Mouse (Mus musculus) midbrain, embryonic 14.5 days (tissue): Measurements from ENCODE around the gene Slco3a1. TPM values are rescaled to one million over a fixed set of nuclear protein-coding genes. Genes with fewer than 3 reads are reported as not detected.
"Not testable (repeated sequence)": the region's sequence is repeated elsewhere in the genome, so short reads cannot be mapped to it uniquely, and the experiment has no call there.

Experiments used
- ATAC-seq: fragments of 200-750 bp; cut with Nextera tagmentation; 2 replicates; pipeline ENCODE4 v1.8.0; 2017; ENCODE audit warnings: moderate number of reproducible peaks, moderate library complexity; ENCODE audit not compliant: low FRiP score, low TSS enrichment
- DNase-seq: peaks from one replicate; pipeline ENCODE4 v3.0.0-alpha.2; 2015
- H3K27ac ChIP-seq: fragments of 300-500 bp; sonication (generic); replicated peaks from 2 replicates; pipeline ENCODE4 v1.5.1; 2014; ENCODE audit warnings: mild to moderate bottlenecking, low read depth, low read length, moderate library complexity
- H3K27me3 ChIP-seq: fragments of 300-500 bp; sonication (generic); 2 replicates; pipeline ENCODE4 v1.6.1; 2014; ENCODE audit warnings: low read length, control low read depth, mixed read lengths; ENCODE audit not compliant: control insufficient read depth, insufficient read depth
- H3K36me3 ChIP-seq: fragments of 300-500 bp; sonication (generic); 2 replicates; pipeline ENCODE4 v1.6.1; 2014; ENCODE audit warnings: low read length, control low read depth; ENCODE audit not compliant: control insufficient read depth, insufficient read depth
- H3K4me1 ChIP-seq: fragments of 300-500 bp; sonication (generic); 2 replicates; pipeline ENCODE4 v1.6.1; 2014; ENCODE audit warnings: mild to moderate bottlenecking, antibody characterized with exemption, low read length, control low read depth; ENCODE audit not compliant: control insufficient read depth, insufficient read depth
- H3K4me2 ChIP-seq: fragments of 300-500 bp; sonication (generic); 2 replicates; pipeline ENCODE4 v1.6.1; 2014; ENCODE audit warnings: mild to moderate bottlenecking, low read length, moderate library complexity
- H3K4me3 ChIP-seq: fragments of 300-500 bp; sonication (generic); replicated peaks from 2 replicates; pipeline ENCODE4 v1.5.1; 2014; ENCODE audit warnings: low read depth, low read length
- H3K9ac ChIP-seq: fragments of 300-500 bp; sonication (generic); replicated peaks from 2 replicates; pipeline ENCODE4 v1.6.1; 2014; ENCODE audit warnings: mild to moderate bottlenecking, low read length, moderate library complexity
- H3K9me3 ChIP-seq: fragments of 300-500 bp; sonication (generic); 2 replicates; pipeline ENCODE4 v1.6.1; 2016; ENCODE audit warnings: low read length, control low read depth, mixed read lengths; ENCODE audit not compliant: control insufficient read depth
- WGBS: fragments of 180-500 bp; shearing (Covaris S2); extraction: QIAGEN DNeasy Blood & Tissue Kit; methylation state at CpG from one replicate; pipeline ENCODE4 v1.1.7; 2014; 5-methylcytosine and 5-hydroxymethylcytosine counted together
- polyA plus RNA-seq: library from polyadenylated mRNA; unstranded; fragments of >200 nt; fragmentation: Nextera tagmentation; extraction: Ambion mirVana; gene quantifications from 2 replicates; pipeline ENCODE4 v1.2.1, GENCODE M21; 2014

Slco3a1 gene
- polyA plus RNA-seq, 1 experiment from 2014 or later, result 18.9 TPM

- WGBS, result 70% methylated on average over 9 of the region's 9 CpGs
- no peak for ATAC-seq
- Histone ChIP-seq H3K9me3 (no peaks in the 10 kb centered on the region), H3K27me3 (no peaks in the 10 kb centered on the region), H3K4me3 (no peak overlapping the region), H3K4me1 (no peaks in the 10 kb centered on the region), H3K9ac (no peak overlapping the region), H3K36me3 (no peaks in the 10 kb centered on the region), H3K27ac (no peak overlapping the region), H3K4me2 (no peak overlapping the region)
- DNase-seq, result peak; percentile 27
Observed at GRCm38 (mm10) chr7:74413738-74414716, 140.6 kb downstream of the Slco3a1 start.

DNA sequence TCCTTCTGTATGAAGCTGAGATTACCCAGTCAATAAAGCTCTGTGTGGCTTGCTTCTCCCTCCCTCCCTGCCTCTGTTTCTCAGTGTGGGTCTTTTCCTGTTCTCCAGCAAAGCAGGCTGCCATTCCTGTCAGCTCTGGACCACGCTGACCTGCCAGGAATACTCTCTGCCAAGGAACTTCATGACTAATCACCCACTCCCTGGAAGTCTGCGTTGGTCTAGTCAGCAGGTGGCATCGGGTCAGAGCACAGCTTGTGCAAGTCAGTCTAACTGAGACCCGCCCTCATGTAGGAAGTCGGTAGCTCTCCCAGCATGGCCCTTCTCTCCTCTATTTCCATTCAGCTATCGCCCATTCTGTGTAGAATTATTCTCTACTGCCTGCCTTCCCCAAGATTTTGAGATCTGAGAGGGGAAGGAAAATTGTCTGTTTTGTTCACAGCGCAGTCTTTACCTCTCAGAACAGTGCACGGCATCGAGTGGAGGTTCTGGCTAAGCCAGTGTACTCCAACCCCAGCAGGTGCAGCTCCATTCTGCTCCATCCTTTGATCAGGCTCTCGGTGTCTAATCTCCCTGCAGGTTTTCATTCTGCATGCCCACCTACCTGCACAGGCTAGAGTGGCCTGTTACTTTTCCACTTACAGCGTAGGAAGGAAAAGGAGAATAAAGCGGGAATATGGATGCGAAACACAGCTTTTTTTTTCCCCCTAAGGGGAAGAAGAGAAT lies 145.8 kb downstream of the Slco3a1 start:
- Histone ChIP-seq H3K4me3 (no peak overlapping the region), H3K27me3 (no peaks in the 10 kb centered on the region), H3K9ac (no peak overlapping the region), H3K27ac (no peak overlapping the region), H3K36me3 (no peaks in the 10 kb centered on the region), H3K4me2 (no peak overlapping the region), H3K4me1 (no peaks in the 10 kb centered on the region; the same call in 1 of the 2 replicates), H3K9me3 (no peaks in the 10 kb centered on the region)
- WGBS, result 57% methylated on average over 13 of the region's 13 CpGs
- peak; percentile 8 for DNase-seq
- no peak for ATAC-seq

GRCm38 (mm10) chr7:74407851-74408250 lies 146.7 kb downstream of the Slco3a1 start:
- H3K4me1 ChIP-seq, H3K36me3 ChIP-seq, H3K27me3 ChIP-seq, ATAC-seq, H3K4me2 ChIP-seq, H3K4me3 ChIP-seq, H3K27ac ChIP-seq, H3K9ac ChIP-seq, DNase-seq, H3K9me3 ChIP-seq: not testable (repeated sequence)

- 89% methylated on average over 6 of the region's 6 CpGs for WGBS
Observed at GRCm38 (mm10) chr7:74399729-74400128, 154.9 kb downstream of the Slco3a1 start.

DNA sequence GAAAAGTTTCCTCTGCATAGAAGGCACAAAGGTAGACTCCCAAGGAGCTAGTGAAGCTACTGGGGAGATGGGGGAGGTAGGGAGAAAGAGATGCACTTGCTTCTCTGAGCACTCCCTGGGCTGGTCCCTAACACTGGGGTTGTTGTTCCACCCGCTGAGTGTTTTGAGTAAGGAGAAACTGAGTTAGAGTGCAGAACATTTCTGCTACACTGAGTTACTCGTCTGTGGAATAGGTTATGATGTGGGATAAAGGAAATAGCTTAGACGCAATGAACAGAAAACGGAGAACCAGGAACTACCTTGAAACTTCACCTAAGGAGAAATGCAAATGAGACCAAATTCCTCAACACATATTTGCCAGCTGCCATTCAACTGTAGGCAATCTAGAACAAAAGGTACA lies 155.4 kb downstream of the Slco3a1 start:
- no peaks in the 10 kb centered on the region for H3K27me3 ChIP-seq
- 96% methylated on average over 4 of the region's 4 CpGs for WGBS
- no peaks in the 10 kb centered on the region for H3K9me3 ChIP-seq
- no peak overlapping the region for H3K4me2 ChIP-seq
- H3K27ac ChIP-seq, result no peak overlapping the region
- DNase-seq, result no peak
- no peak overlapping the region for H3K4me3 ChIP-seq
- no peak overlapping the region for H3K9ac ChIP-seq
- ATAC-seq, result no peak
- H3K4me1 ChIP-seq, result no peaks in the 10 kb centered on the region
- no peaks in the 10 kb centered on the region for H3K36me3 ChIP-seq

More at GRCm38 (mm10) chr7:74399729-74400128, 154.9 kb downstream of the Slco3a1 start:
- Histone ChIP-seq H3K4me2 (no peak overlapping the region), H3K36me3 (no peaks in the 10 kb centered on the region), H3K4me1 (no peaks in the 10 kb centered on the region), H3K27me3 (no peaks in the 10 kb centered on the region), H3K27ac (no peak overlapping the region), H3K4me3 (no peak overlapping the region), H3K9ac (no peak overlapping the region), H3K9me3 (no peaks in the 10 kb centered on the region)
- ATAC-seq, result no peak
- no peak for DNase-seq

GRCm38 (mm10) chr7:74398326-74398725 lies 156.3 kb downstream of the Slco3a1 start:
- no peak overlapping the region for H3K9ac ChIP-seq
- H3K27ac ChIP-seq, result no peak overlapping the region
- ATAC-seq (no peak), DNase-seq (no peak)
- H3K27me3 ChIP-seq, result no peaks in the 10 kb centered on the region
- no peaks in the 10 kb centered on the region for H3K36me3 ChIP-seq
- H3K4me3 ChIP-seq, result no peak overlapping the region
- no peak overlapping the region for H3K4me2 ChIP-seq
- no peaks in the 10 kb centered on the region for H3K4me1 ChIP-seq
- 60% methylated on average over 2 of the region's 2 CpGs for WGBS
- H3K9me3 ChIP-seq, result no peaks in the 10 kb centered on the region

- H3K27ac ChIP-seq, result no peak overlapping the region
- ATAC-seq (no peak), DNase-seq (no peak)
- no peaks in the 10 kb centered on the region for H3K36me3 ChIP-seq
- no peaks in the 10 kb centered on the region for H3K9me3 ChIP-seq
- no peak overlapping the region for H3K4me3 ChIP-seq
- no peaks in the 10 kb centered on the region for H3K27me3 ChIP-seq
- 82% methylated on average over 5 of the region's 5 CpGs for WGBS
- no peak overlapping the region for H3K4me2 ChIP-seq
- H3K4me1 ChIP-seq, result no peaks in the 10 kb centered on the region
- no peak overlapping the region for H3K9ac ChIP-seq
Observed at GRCm38 (mm10) chr7:74391451-74391873, 163.1 kb downstream of the Slco3a1 start.

DNA sequence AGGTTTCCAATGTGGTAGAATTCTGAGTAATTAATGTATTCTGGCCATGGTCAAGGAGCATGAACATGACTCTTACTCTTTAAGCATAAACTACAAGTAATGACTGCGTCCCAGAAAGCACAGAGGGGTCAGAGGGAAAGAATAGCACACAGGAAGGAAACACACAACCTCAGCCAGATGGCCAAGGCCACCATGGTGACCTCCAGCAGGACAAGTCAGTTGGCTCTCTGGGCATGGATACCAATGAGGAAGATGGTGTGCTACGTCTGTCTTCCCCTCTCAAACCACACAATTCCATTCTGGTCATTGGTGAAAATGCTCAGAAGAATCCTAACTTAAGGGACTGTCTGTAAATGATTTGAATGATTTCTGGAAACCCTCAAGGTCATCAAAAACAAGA lies 165.0 kb downstream of the Slco3a1 start:
- no peak overlapping the region for H3K27ac ChIP-seq
- no peak overlapping the region for H3K4me3 ChIP-seq
- no peaks in the 10 kb centered on the region for H3K4me1 ChIP-seq
- ATAC-seq (no peak), DNase-seq (no peak)
- no peaks in the 10 kb centered on the region for H3K36me3 ChIP-seq
- H3K27me3 ChIP-seq, result no peaks in the 10 kb centered on the region
- WGBS, result 87% methylated on average over 2 of the region's 2 CpGs
- H3K4me2 ChIP-seq, result no peak overlapping the region
- H3K9ac ChIP-seq, result no peak overlapping the region
- no peaks in the 10 kb centered on the region for H3K9me3 ChIP-seq
